Mouse (Mus musculus) G1E (cell line): ENCODE measurements around the gene Ralgapa2.

Source experiments
- CTCF ChIP-seq: IDR thresholded peaks from 2 replicates; pipeline ENCODE4 v1.5.1; 2012; ENCODE audit warnings: low read depth, low read length, inconsistent platforms, mixed read lengths
- GATA1 ChIP-seq: IDR thresholded peaks from 2 replicates; pipeline ENCODE4 v1.6.1; 2012; ENCODE audit warnings: borderline replicate concordance, low read length, inconsistent platforms, mixed read lengths
- GATA2 ChIP-seq: IDR thresholded peaks from 2 replicates; pipeline ENCODE4 v1.6.1; 2012; ENCODE audit warnings: low read depth, low read length, inconsistent platforms, borderline replicate concordance
- POLR2AphosphoS5 ChIP-seq: IDR thresholded peaks from 2 replicates; pipeline ENCODE4 v1.6.1; 2012; ENCODE audit warnings: low read depth, low read length, inconsistent platforms; ENCODE audit not compliant: insufficient replicate concordance
- TAL1 ChIP-seq: conservative IDR thresholded peaks from 2 replicates; pipeline ENCODE4 v1.6.1; 2012; ENCODE audit warnings: low read depth, low read length, inconsistent platforms, mixed read lengths

DNA sequence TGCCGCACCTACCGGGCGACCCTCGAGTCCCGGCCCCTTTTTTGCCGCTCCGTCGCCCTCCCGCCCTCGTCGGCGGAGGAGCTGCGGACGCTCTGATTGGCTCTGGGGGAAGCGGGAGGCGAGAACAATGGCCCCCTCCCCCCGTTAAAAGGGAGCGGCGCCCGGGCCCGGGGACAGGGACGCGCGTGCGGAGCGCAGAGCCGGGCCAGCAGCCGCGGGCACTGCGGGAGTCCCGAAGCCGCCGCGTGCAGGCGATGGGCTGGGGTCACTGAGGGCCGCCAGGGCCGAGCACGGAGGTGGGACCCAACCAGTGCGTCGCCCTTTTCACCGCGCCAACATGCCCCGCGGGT is 290.2 kb downstream of the Ralgapa2 start:
- TF ChIP-seq CTCF = no peak
- TF ChIP-seq GATA1 = no peak
- no peak for TF ChIP-seq POLR2AphosphoS5
- no peak for TF ChIP-seq TAL1
- TF ChIP-seq GATA2 = no peak
